Mouse (Mus musculus) lung, adult 2 months (tissue): Measurements from ENCODE around the gene Abcc10. TPM values are rescaled to one million over a fixed set of nuclear protein-coding genes. Genes with fewer than 3 reads are reported as not detected.

Experiments
- DNase-seq: peaks from one replicate; pipeline ENCODE4 v3.0.0; 2022
- H3K4me1 ChIP-seq: fragments of 200-500 bp; 2 replicates; pipeline ENCODE4 v1.6.1; 2011; ENCODE audit warnings: low read length; ENCODE audit not compliant: control insufficient read depth, insufficient read depth
- H3K4me3 ChIP-seq: fragments of 200-500 bp; replicated peaks from 2 replicates; pipeline ENCODE3; 2011; ENCODE audit warnings: low read depth, mild to moderate bottlenecking, control low read depth, low read length; ENCODE audit errors: extremely low read depth
- CTCF ChIP-seq: fragments of 200-500 bp; IDR thresholded peaks from 2 replicates; pipeline ENCODE4 v1.5.1; 2011; ENCODE audit warnings: mild to moderate bottlenecking, low read length, control low read depth; ENCODE audit not compliant: insufficient read depth
- POLR2A ChIP-seq: fragments of 200-500 bp; IDR thresholded peaks from 2 replicates; pipeline ENCODE4 v1.6.1; 2011; ENCODE audit warnings: low read depth, mild to moderate bottlenecking, control low read depth, low read length, borderline replicate concordance; ENCODE audit errors: extremely low read depth
- WGBS: fragments of 180-500 bp; shearing (Covaris S2); methylation state at CpG from one replicate; pipeline ENCODE4 v1.1.7; 2018; 5-methylcytosine and 5-hydroxymethylcytosine counted together
- polyA plus RNA-seq: library from polyadenylated mRNA; depleted of rRNA; stranded (reverse); fragments of >200 nt; gene quantifications from 2 replicates; pipeline ENCODE4 v1.2.3, GENCODE M21; 2012

Gene Abcc10
- polyA plus RNA-seq, 1 experiment: 13.1 TPM

DNA sequence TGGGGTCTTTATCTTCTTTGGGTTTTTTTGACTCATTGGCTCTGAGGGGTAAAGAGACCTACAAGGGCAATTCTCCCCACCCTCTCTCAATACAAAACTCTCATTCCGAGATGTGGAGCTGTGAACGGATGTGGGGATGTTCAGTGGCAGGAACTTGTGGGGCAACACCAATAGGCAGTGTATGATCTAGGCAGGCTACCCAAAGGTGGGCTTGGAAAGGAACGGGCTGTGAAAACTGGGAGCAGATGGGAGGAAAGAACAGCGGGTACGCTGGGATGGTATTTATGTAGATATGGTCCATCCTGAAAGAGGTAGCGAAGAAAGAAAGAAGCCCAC lies 31.2 kb downstream of the Abcc10 start:
- no peak for DNase-seq
- WGBS: 12% methylated on average over 6 of the region's 6 CpGs
- H3K4me3 ChIP-seq: no peak overlapping the region

DNA sequence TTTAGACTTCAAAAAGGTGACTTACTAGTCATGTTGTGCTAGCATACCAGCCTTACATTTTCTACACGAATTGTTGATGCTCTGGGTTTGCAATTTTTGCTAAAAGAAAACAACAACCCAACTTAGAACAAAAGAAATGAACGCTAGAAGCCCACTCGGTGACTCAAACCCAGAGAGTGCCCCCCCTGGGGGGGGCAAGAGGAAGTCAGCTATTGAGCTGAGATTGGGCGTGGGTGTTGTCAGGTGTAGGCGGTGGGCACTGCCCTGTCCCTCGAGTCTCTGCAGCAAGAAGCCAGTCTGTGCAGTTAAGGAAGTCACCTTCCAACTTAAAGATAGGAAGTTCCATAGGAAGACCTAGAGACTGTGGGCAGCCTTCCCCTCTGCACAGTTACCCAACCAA lies 31.6 kb downstream of the Abcc10 start:
- no peak overlapping the region for H3K4me3 ChIP-seq
- WGBS: 29% methylated on average over 6 of the region's 6 CpGs
- no peak for DNase-seq

More for the DNA sequence above, 31.2 kb downstream of the Abcc10 start:
- H3K4me1 ChIP-seq: peaks cover 5% of the 10 kb centered on the region; the same call in 1 of the 2 replicates
- TF ChIP-seq POLR2A: no peak
- TF ChIP-seq CTCF: no peak

GRCm38 (mm10) chr17:46287678-46288095 lies 40.5 kb downstream of the Abcc10 start:
- TF ChIP-seq CTCF (no peak), POLR2A (no peak)
- Histone ChIP-seq H3K4me3 (no peak overlapping the region), H3K4me1 (no peaks in the 10 kb centered on the region)
- WGBS: 24% methylated on average over 11 of the region's 11 CpGs
- no peak for DNase-seq

More for the DNA sequence above, 31.6 kb downstream of the Abcc10 start:
- TF ChIP-seq CTCF (no peak), POLR2A (no peak)
- peaks cover 5% of the 10 kb centered on the region; the same call in 1 of the 2 replicates for H3K4me1 ChIP-seq

GRCm38 (mm10) chr17:46285407-46285806 lies 42.7 kb downstream of the Abcc10 start:
- Histone ChIP-seq H3K4me1 (no peaks in the 10 kb centered on the region; the same call in 1 of the 2 replicates), H3K4me3 (no peak overlapping the region)
- TF ChIP-seq CTCF (no peak), POLR2A (no peak)
- WGBS: 49% methylated on average over 6 of the region's 6 CpGs
- DNase-seq: no peak

- TF ChIP-seq POLR2A (no peak), CTCF (no peak)
- no peak for DNase-seq
- 44% methylated on average over 7 of the region's 7 CpGs for WGBS
- no peaks in the 10 kb centered on the region; the same call in 1 of the 2 replicates for H3K4me1 ChIP-seq
- no peak overlapping the region for H3K4me3 ChIP-seq
Observed at GRCm38 (mm10) chr17:46284653-46285052, 43.5 kb downstream of the Abcc10 start.

DNA sequence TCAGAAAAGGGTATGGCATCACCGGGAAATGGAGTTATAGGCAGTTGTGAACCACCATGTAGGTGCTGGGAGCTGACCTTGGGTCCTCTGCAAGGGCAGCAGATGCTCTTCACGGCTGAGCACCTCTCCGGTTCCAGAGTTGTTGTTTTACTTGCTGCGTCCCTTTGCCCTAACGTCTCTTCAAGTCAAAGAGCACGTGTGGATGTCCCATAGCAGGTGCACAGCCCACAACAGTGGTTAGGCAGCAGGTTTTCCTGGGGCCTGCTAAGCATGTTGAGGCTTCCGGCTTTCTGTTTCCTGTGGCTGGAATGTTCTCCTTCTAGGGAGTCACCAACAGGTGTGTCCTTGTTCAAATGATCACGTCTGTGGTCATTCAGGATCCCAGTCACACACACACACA lies 44.2 kb downstream of the Abcc10 start:
- whole genome bisulfite sequencing: 84% methylated on average over 8 of the region's 8 CpGs
- Histone ChIP-seq H3K4me1 (no peaks in the 10 kb centered on the region; the same call in 1 of the 2 replicates), H3K4me3 (no peak overlapping the region)
- DNase-seq: no peak
- no peak for TF ChIP-seq CTCF
- no peak for TF ChIP-seq POLR2A

GRCm38 (mm10) chr17:46283140-46283539 lies 45.0 kb downstream of the Abcc10 start:
- 24% methylated on average over 9 of the region's 9 CpGs for WGBS
- no peak for TF ChIP-seq POLR2A
- TF ChIP-seq CTCF: no peak
- H3K4me3 ChIP-seq: no peak overlapping the region
- no peak for DNase-seq
- no peaks in the 10 kb centered on the region; the same call in 1 of the 2 replicates for H3K4me1 ChIP-seq

DNA sequence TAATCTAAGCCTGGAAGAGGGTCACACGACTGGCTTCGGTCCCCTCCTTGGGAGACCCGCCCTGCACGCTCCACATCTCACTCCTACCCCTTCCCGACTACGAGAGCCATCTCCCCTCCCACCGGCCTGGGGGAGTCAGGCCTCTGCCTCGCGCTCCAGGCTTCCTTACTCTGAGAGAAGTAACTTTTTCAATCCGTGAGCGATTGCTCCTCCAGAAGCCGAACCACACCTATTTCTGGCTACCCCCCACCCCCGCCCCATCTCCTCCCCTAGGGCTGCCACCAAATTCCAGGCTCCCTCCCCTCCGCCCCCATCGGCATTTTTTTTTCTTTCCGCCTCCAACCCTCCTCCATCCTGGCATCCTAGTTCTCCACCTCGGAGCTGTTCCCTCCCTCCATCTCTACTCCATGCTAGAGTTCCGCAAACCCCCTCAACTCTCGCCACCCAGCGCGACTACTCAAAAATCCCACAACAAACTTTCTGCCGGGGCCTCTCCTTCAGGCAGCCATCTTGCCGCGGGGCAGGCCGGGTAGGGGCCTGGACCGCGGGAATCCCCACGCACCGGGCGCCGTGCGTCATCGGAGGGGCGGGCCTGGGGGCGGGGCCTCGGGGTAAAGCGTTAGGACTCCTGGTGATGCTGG lies 45.5 kb downstream of the Abcc10 start, which contains the start of gene Tjap1:
Tjap1 (minus strand) TSS at position 544 of the 641 bp plus-strand sequence.
- WGBS: under 1% methylated on average over 37 of the region's 37 CpGs
- no peaks in the 10 kb centered on the region; the same call in 1 of the 2 replicates for H3K4me1 ChIP-seq
- no peak for TF ChIP-seq CTCF
- TF ChIP-seq POLR2A: peak; percentile 72
- DNase-seq: peak; percentile 77
- H3K4me3 ChIP-seq: peak within 1 kb of the TSS; percentile 96

DNA sequence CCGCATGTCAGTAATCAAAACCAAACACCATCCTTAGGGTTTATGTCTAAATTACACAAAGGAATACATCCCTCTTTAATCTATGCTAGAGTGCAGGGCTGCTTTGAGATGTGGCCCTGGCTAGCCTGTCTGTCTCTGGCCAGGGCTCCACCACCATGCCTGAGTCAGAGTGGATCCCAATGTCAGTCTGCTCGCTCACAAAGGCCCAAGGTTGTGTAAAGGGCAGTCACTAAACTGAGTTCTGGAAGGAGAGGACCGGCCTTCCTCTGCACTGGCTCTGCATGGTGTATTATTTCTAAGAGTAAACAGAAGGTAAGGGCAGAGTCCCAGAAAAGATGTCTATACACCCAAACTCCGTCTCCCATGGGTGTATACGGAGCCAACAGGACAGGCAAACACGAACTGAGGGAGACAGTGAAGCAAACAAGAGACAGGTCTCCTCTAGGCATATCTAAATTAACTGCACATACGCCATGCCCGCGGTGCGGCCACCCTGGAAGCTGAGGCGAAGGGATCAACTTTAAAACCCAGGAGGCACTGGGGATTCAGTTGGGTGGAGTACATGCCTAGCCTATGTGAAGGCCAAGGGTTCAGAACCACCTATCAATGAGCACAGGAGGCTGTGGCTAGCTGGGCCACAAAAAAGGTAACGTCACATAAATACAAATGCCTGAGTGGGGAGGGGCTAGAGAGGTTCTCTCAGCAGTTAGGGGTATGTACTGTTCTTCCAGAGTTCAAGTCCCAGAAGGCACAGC lies 50.0 kb downstream of the Abcc10 start:
- Histone ChIP-seq H3K4me3 (no peak overlapping the region), H3K4me1 (no peaks in the 10 kb centered on the region; the same call in 1 of the 2 replicates)
- no peak for DNase-seq
- WGBS: 86% methylated on average over 12 of the region's 12 CpGs
- TF ChIP-seq POLR2A (no peak), CTCF (no peak)
